Mouse (Mus musculus): ENCODE results near the gene Wdr70. TPM values are rescaled to one million over a fixed set of nuclear protein-coding genes. Genes with fewer than 3 reads are reported as not detected.
A peak's percentile ranks its signal among the peaks of the same experiment; 100 is the strongest.
"Not testable (repeated sequence)": the region's sequence is repeated elsewhere in the genome, so short reads cannot be mapped to it uniquely, and the experiment has no call there.

The Wdr70 gene
- polyA plus RNA-seq (2016; fragmentation: Nextera tagmentation; extraction: Ambion mirVana): 30.0 and 31.0 TPM in 2 replicates

- H3K9me3 ChIP-seq (replicated peaks): no peaks in the 10 kb centered on the region
- no peaks in the 10 kb centered on the region for H3K27me3 ChIP-seq (replicated peaks)
- peak within 1 kb of the TSS; percentile 78 for H3K4me2 ChIP-seq
- H3K36me3 ChIP-seq: peaks cover 26% of the 10 kb centered on the region
- 2% methylated on average over 56 of the region's 56 CpGs for WGBS (ENCODE audit: insufficient replicate concordance)
- peak within 1 kb of the TSS; percentile 95 for H3K4me3 ChIP-seq
- peak within 1 kb of the TSS; percentile 68; the same call in 1 of the 2 replicates for H3K27ac ChIP-seq
- H3K9ac ChIP-seq: peak within 1 kb of the TSS; percentile 81
- peaks cover 9% of the 10 kb centered on the region for H3K4me1 ChIP-seq
- ATAC-seq: peak; percentile 90
Observed at GRCm38 (mm10) chr15:8098774-8099749, at the start of gene Wdr70. Wdr70 (minus strand) TSS chr15:8099209.

GRCm38 (mm10) chr15:8135606-8136005 is 36.6 kb upstream of the Wdr70 start:
- Histone ChIP-seq H3K27me3 (replicated peaks) (no peaks in the 10 kb centered on the region), H3K27ac (no peak overlapping the region), H3K4me2 (no peak overlapping the region), H3K9ac (no peak overlapping the region), H3K36me3 (peaks cover 98% of the 10 kb centered on the region), H3K4me3 (no peak overlapping the region), H3K9me3 (replicated peaks) (no peaks in the 10 kb centered on the region), H3K4me1 (no peaks in the 10 kb centered on the region)
- WGBS (ENCODE audit: insufficient replicate concordance): 82% methylated on average over 5 of the region's 5 CpGs
- no peak for ATAC-seq

- peaks cover 96% of the 10 kb centered on the region for H3K36me3 ChIP-seq
- H3K4me1 ChIP-seq: no peaks in the 10 kb centered on the region
Observed at GRCm38 (mm10) chr15:8131761-8132160, 32.8 kb upstream of the Wdr70 start.

GRCm38 (mm10) chr15:8131268-8131667 is 32.3 kb upstream of the Wdr70 start:
- 92% methylated on average over 3 of the region's 3 CpGs for WGBS (ENCODE audit: insufficient replicate concordance)
- Histone ChIP-seq H3K4me2 (no peak overlapping the region), H3K27ac (no peak overlapping the region), H3K4me3 (no peak overlapping the region), H3K4me1 (no peaks in the 10 kb centered on the region), H3K36me3 (peaks cover 96% of the 10 kb centered on the region), H3K27me3 (replicated peaks) (no peaks in the 10 kb centered on the region), H3K9ac (no peak overlapping the region), H3K9me3 (replicated peaks) (no peaks in the 10 kb centered on the region)
- ATAC-seq: no peak

More at GRCm38 (mm10) chr15:8131761-8132160, 32.8 kb upstream of the Wdr70 start:
- no peak for ATAC-seq
- Histone ChIP-seq H3K27ac (no peak overlapping the region), H3K4me2 (no peak overlapping the region), H3K9me3 (replicated peaks) (no peaks in the 10 kb centered on the region), H3K27me3 (replicated peaks) (no peaks in the 10 kb centered on the region), H3K9ac (no peak overlapping the region), H3K4me3 (no peak overlapping the region)

- H3K4me1 ChIP-seq: no peaks in the 10 kb centered on the region
- H3K4me2 ChIP-seq: no peak overlapping the region
- 60% methylated on average over 1 of the region's 1 CpGs for WGBS (ENCODE audit: insufficient replicate concordance)
- no peaks in the 10 kb centered on the region for H3K27me3 ChIP-seq (replicated peaks)
- peaks cover 95% of the 10 kb centered on the region for H3K36me3 ChIP-seq
- ATAC-seq: no peak
- H3K9ac ChIP-seq: no peak overlapping the region
- no peak overlapping the region for H3K4me3 ChIP-seq
- no peaks in the 10 kb centered on the region for H3K9me3 ChIP-seq (replicated peaks)
- no peak overlapping the region for H3K27ac ChIP-seq
Observed at GRCm38 (mm10) chr15:8129281-8129680, 30.3 kb upstream of the Wdr70 start.

- peaks cover 39% of the 10 kb centered on the region for H3K36me3 ChIP-seq
- H3K27me3 ChIP-seq (replicated peaks): no peaks in the 10 kb centered on the region
- WGBS (ENCODE audit: insufficient replicate concordance): 1% methylated on average over 8 of the region's 8 CpGs
- peaks cover 30% of the 10 kb centered on the region for H3K4me1 ChIP-seq
- peak overlapping the region; percentile 84 for H3K27ac ChIP-seq
- no peak for ATAC-seq
- peak overlapping the region; percentile 80 for H3K4me2 ChIP-seq
- H3K4me3 ChIP-seq: peak overlapping the region; percentile 85
- peak overlapping the region; percentile 85 for H3K9ac ChIP-seq
- H3K9me3 ChIP-seq (replicated peaks): no peaks in the 10 kb centered on the region
Observed at GRCm38 (mm10) chr15:8109782-8110181, 10.8 kb upstream of the Wdr70 start.

- Histone ChIP-seq H3K4me1 (peaks cover 30% of the 10 kb centered on the region), H3K4me3 (peak within 1 kb of the TSS; percentile 85), H3K27me3 (replicated peaks) (no peaks in the 10 kb centered on the region), H3K9ac (peak within 1 kb of the TSS; percentile 85), H3K9me3 (replicated peaks) (no peaks in the 10 kb centered on the region), H3K27ac (peak within 1 kb of the TSS; percentile 84), H3K36me3 (peaks cover 34% of the 10 kb centered on the region), H3K4me2 (peak within 1 kb of the TSS; percentile 80)
- WGBS (ENCODE audit: insufficient replicate concordance): under 1% methylated on average over 53 of the region's 54 CpGs
- ATAC-seq: peak; percentile 91
Observed at GRCm38 (mm10) chr15:8108966-8109743, 10.1 kb upstream of the Wdr70 start, which contains the start of gene Nup155. Nup155 (plus strand) TSS chr15:8109273.

GRCm38 (mm10) chr15:8108360-8108965 is 9.5 kb upstream of the Wdr70 start:
- no peaks in the 10 kb centered on the region for H3K9me3 ChIP-seq (replicated peaks)
- 38% methylated on average over 19 of the region's 19 CpGs for WGBS (ENCODE audit: insufficient replicate concordance)
- peaks cover 28% of the 10 kb centered on the region for H3K36me3 ChIP-seq
- H3K9ac ChIP-seq: peak overlapping the region; percentile 85
- H3K4me2 ChIP-seq: peak overlapping the region; percentile 80
- H3K27me3 ChIP-seq (replicated peaks): no peaks in the 10 kb centered on the region
- peak overlapping the region; percentile 84 for H3K27ac ChIP-seq
- peak overlapping the region; percentile 85 for H3K4me3 ChIP-seq
- ATAC-seq: peak; percentile 8; the same call in 1 of the 2 replicates
- H3K4me1 ChIP-seq: peaks cover 26% of the 10 kb centered on the region

GRCm38 (mm10) chr15:8101975-8102542 is 3.0 kb upstream of the Wdr70 start:
- not testable (repeated sequence) for H3K9me3 ChIP-seq (replicated peaks); H3K27ac ChIP-seq; H3K4me3 ChIP-seq; H3K4me1 ChIP-seq; H3K9ac ChIP-seq; ATAC-seq; H3K4me2 ChIP-seq; H3K36me3 ChIP-seq; H3K27me3 ChIP-seq (replicated peaks)
- 82% methylated on average over 15 of the region's 15 CpGs for WGBS (ENCODE audit: insufficient replicate concordance)

- Histone ChIP-seq H3K9me3 (replicated peaks) (no peaks in the 10 kb centered on the region), H3K27me3 (replicated peaks) (no peaks in the 10 kb centered on the region), H3K4me2 (peak overlapping the region; percentile 78), H3K36me3 (peaks cover 38% of the 10 kb centered on the region), H3K27ac (no peak overlapping the region), H3K4me3 (peak overlapping the region; percentile 95), H3K9ac (peak overlapping the region; percentile 81), H3K4me1 (peaks cover 9% of the 10 kb centered on the region)
- ATAC-seq: peak; percentile 60
- 9% methylated on average over 7 of the region's 7 CpGs for WGBS (ENCODE audit: insufficient replicate concordance)
Observed at GRCm38 (mm10) chr15:8097853-8098252, 1.2 kb downstream of the Wdr70 start.

- WGBS (ENCODE audit: insufficient replicate concordance): 84% methylated on average over 1 of the region's 1 CpGs
- not testable (repeated sequence) for H3K9me3 ChIP-seq (replicated peaks); ATAC-seq; H3K4me1 ChIP-seq; H3K4me3 ChIP-seq; H3K4me2 ChIP-seq; H3K27me3 ChIP-seq (replicated peaks); H3K27ac ChIP-seq; H3K9ac ChIP-seq
- peaks cover 68% of the 10 kb centered on the region for H3K36me3 ChIP-seq
Observed at GRCm38 (mm10) chr15:8092668-8093067, 6.3 kb downstream of the Wdr70 start.

All from liver, embryonic 12.5 days (tissue).